Mouse (Mus musculus) hindbrain, embryonic 13.5 days (tissue): ENCODE results near the gene Tgm4. TPM values are rescaled to one million over a fixed set of nuclear protein-coding genes. Genes with fewer than 3 reads are reported as not detected.
A peak's percentile ranks its signal among the peaks of the same experiment; 100 is the strongest.

Experiments used
- ATAC-seq: fragments of 200-750 bp; cut with Nextera tagmentation; 2 replicates; pipeline ENCODE4 v1.8.0; 2017; ENCODE audit warnings: moderate TSS enrichment; ENCODE audit not compliant: low FRiP score
- H3K27ac ChIP-seq: fragments of 300-500 bp; sonication (generic); 2 replicates; pipeline ENCODE4 v1.5.1; 2015; ENCODE audit warnings: inconsistent platforms, mild to moderate bottlenecking, moderate library complexity
- H3K27me3 ChIP-seq: fragments of 300-500 bp; sonication (generic); 2 replicates; pipeline ENCODE4 v1.6.1; 2015; ENCODE audit warnings: mild to moderate bottlenecking, inconsistent platforms
- H3K36me3 ChIP-seq: fragments of 300-500 bp; sonication (generic); 2 replicates; pipeline ENCODE4 v1.6.1; 2015; ENCODE audit warnings: mild to moderate bottlenecking, inconsistent platforms
- H3K4me1 ChIP-seq: fragments of 300-500 bp; sonication (generic); replicated peaks from 2 replicates; pipeline ENCODE4 v1.6.1; 2015; ENCODE audit warnings: inconsistent platforms
- H3K4me2 ChIP-seq: fragments of 300-500 bp; sonication (generic); 2 replicates; pipeline ENCODE4 v1.6.1; 2015; ENCODE audit warnings: inconsistent platforms, mild to moderate bottlenecking, moderate library complexity
- H3K4me3 ChIP-seq: fragments of 300-500 bp; sonication (generic); 2 replicates; pipeline ENCODE4 v1.5.1; 2015; ENCODE audit warnings: mild to moderate bottlenecking, inconsistent platforms
- H3K9ac ChIP-seq: fragments of 300-500 bp; sonication (generic); 2 replicates; pipeline ENCODE4 v1.6.1; 2015; ENCODE audit warnings: mild to moderate bottlenecking, inconsistent platforms
- H3K9me3 ChIP-seq: fragments of 300-500 bp; sonication (generic); 2 replicates; pipeline ENCODE4 v1.6.1; 2016; ENCODE audit warnings: inconsistent platforms
- WGBS: fragments of 180-500 bp; shearing (Covaris S2); methylation state at CpG from one replicate; pipeline ENCODE4 v1.1.7; 2015; 5-methylcytosine and 5-hydroxymethylcytosine counted together
- polyA plus RNA-seq: library from polyadenylated mRNA; unstranded; fragments of >200 nt; fragmentation: Nextera tagmentation; extraction: Ambion mirVana; gene quantifications from 2 replicates; pipeline ENCODE4 v1.2.1, GENCODE M21; 2015

Tgm4 gene
- polyA plus RNA-seq, 1 experiment from 2014 or later, result 0.55 TPM

DNA sequence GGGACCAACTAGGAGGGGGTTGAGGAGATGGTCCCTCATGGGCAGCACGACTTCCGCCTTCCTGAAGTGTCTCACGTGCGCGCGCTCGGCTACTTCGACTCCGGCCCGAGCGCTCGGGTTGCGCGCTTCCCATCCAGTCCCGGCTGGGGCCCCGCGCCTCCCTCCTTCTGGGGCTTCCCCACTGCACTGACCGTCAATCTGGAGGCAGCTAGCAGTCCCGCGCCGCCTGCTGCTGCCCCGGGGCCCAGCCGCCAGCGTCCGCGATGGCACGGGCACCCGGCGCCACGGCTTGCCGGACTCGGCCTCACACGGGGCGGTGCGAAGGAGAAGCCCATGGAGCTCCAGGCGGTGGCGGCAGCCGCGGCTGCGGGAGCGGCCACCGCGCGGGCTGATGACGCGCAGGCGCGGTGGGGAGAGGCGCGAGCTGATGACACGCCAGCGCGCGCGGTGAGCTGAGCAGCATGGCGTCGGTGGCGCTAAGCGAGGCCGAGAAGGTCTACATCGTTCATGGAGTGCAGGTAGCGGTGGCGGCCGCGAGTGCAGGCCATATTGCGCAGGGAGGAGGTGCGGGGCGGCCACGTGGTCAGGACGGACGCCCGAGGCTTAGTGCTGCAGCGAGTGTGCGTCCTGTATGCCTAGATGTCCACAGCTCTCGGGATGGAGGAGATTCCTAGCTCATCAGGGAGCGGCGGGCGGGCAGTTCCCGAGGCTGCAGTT is 78.4 kb downstream of the Tgm4 start, which contains the start of the genes Zdhhc3 and Exosc7:
Zdhhc3 (minus strand) TSS at position 401 of the 717 bp plus-strand sequence.
Exosc7 (plus strand) TSS at position 411 of the 717 bp plus-strand sequence.
- H3K9me3 ChIP-seq, result no peaks in the 10 kb centered on the region
- peak; percentile 95 for ATAC-seq
- H3K36me3 ChIP-seq, result peaks cover 15% of the 10 kb centered on the region
- no peaks in the 10 kb centered on the region for H3K27me3 ChIP-seq
- peak within 1 kb of the TSS; percentile 86 for H3K4me3 ChIP-seq
- peak within 1 kb of the TSS; percentile 77 for H3K4me2 ChIP-seq
- H3K27ac ChIP-seq, result peak within 1 kb of the TSS; percentile 96
- H3K4me1 ChIP-seq, result peaks cover 28% of the 10 kb centered on the region
- peak within 1 kb of the TSS; percentile 93 for H3K9ac ChIP-seq
- WGBS, result under 1% methylated on average over 73 of the region's 79 CpGs

- WGBS, result 68% methylated on average over 6 of the region's 6 CpGs
- peaks cover 28% of the 10 kb centered on the region for H3K4me1 ChIP-seq
- H3K4me3 ChIP-seq, result peak overlapping the region; percentile 86
- peaks cover 21% of the 10 kb centered on the region for H3K36me3 ChIP-seq
- ATAC-seq, result no peak
- H3K9ac ChIP-seq, result peak overlapping the region; percentile 93
- H3K27ac ChIP-seq, result peak overlapping the region; percentile 96
- no peaks in the 10 kb centered on the region for H3K9me3 ChIP-seq
- peak overlapping the region; percentile 77 for H3K4me2 ChIP-seq
- H3K27me3 ChIP-seq, result no peaks in the 10 kb centered on the region
These were observed 79.4 kb downstream of the Tgm4 start for GRCm38 (mm10) chr9:123113931-123114330.

GRCm38 (mm10) chr9:123115566-123115965 is 81.0 kb downstream of the Tgm4 start:
- Histone ChIP-seq H3K27ac (no peak overlapping the region), H3K4me2 (no peak overlapping the region), H3K27me3 (no peaks in the 10 kb centered on the region), H3K9ac (no peak overlapping the region), H3K36me3 (peaks cover 37% of the 10 kb centered on the region), H3K4me3 (no peak overlapping the region), H3K9me3 (no peaks in the 10 kb centered on the region), H3K4me1 (peaks cover 28% of the 10 kb centered on the region)
- no peak for ATAC-seq
- 89% methylated on average over 1 of the region's 1 CpGs for WGBS

Other genes with a start within 250 kb of the Tgm4 start
- gene Tcaim, start 229.2 kb upstream of the Tgm4 start, polyA plus RNA-seq, result 7.4 and 7.9 TPM in 2 replicates
- 0.51 and 0.56 TPM in 2 replicates for gene Gm35549, start 190.7 kb upstream of the Tgm4 start, polyA plus RNA-seq
- 96.8 and 102 TPM in 2 replicates for gene Zfp445, start 168.7 kb upstream of the Tgm4 start, polyA plus RNA-seq
- gene Zkscan7, start 149.0 kb upstream of the Tgm4 start, polyA plus RNA-seq, result 3.9 and 4.5 TPM in 2 replicates
- gene Zfp105, start 111.7 kb upstream of the Tgm4 start, polyA plus RNA-seq, result 24.8 and 24.9 TPM in 2 replicates
- gene 1110059G10Rik, start 83.7 kb upstream of the Tgm4 start, polyA plus RNA-seq, result 32.1 and 34.9 TPM in 2 replicates
- gene Kif15, start 83.7 kb upstream of the Tgm4 start, polyA plus RNA-seq, result 14.8 and 16.6 TPM in 2 replicates
- 23.8 and 25.0 TPM in 2 replicates for gene Tmem42, start 13.4 kb upstream of the Tgm4 start, polyA plus RNA-seq
- gene Zdhhc3, start 78.5 kb downstream of the Tgm4 start, polyA plus RNA-seq, result 81.8 TPM in 2 replicates
- gene Exosc7, start 78.5 kb downstream of the Tgm4 start, polyA plus RNA-seq, result 75.8 and 78.1 TPM in 2 replicates
- 0.62 and 0.93 TPM in 2 replicates for gene Clec3b, start 116.2 kb downstream of the Tgm4 start, polyA plus RNA-seq
- gene Cdcp1, start 181.3 kb downstream of the Tgm4 start, polyA plus RNA-seq, result 0.09 and 0.16 TPM in 2 replicates
- 22.0 and 24.5 TPM in 2 replicates for gene Tmem158, start 226.0 kb downstream of the Tgm4 start, polyA plus RNA-seq